Mouse (Mus musculus): Measurements from ENCODE around the gene Olfr1164. TPM values are rescaled to one million over a fixed set of nuclear protein-coding genes. Genes with fewer than 3 reads are reported as not detected.

The Olfr1164 gene
- total RNA-seq (2021), result not detected
- long read RNA-seq, experiment 1, result 0 reads
- long read RNA-seq, experiment 2, result 0 reads

- DNase-seq (ENCODE audit: low spot score), result no peak
These were observed at the start of gene Olfr1164 for GRCm38 (mm10) chr2:88093866-88094265. Olfr1164 (minus strand) TSS chr2:88093966.

DNA sequence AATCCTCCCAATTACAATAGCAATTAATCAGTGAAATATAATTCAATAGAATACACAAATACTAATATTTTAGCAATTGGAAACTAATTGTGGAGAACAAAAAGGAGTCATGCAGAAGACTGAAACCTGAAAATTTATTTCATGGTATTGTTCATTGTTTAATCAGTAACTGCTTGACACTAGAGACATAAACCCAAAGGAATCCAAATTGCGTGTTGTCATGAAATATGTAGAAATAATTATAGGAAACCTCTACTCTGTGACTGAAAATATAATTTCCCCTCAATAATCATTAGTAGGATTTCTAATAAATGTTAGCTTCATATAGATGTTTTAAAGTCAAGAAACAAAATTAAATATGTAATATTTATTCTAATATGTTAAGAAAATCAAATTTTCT, 34.4 kb upstream of the Olfr1164 start, which contains the start of gene Olfr1166:
Gene Olfr1166, minus strand, starts transcription at position 101 of the 400 bp plus-strand sequence.
- no peak for DNase-seq (ENCODE audit: low spot score)

DNA sequence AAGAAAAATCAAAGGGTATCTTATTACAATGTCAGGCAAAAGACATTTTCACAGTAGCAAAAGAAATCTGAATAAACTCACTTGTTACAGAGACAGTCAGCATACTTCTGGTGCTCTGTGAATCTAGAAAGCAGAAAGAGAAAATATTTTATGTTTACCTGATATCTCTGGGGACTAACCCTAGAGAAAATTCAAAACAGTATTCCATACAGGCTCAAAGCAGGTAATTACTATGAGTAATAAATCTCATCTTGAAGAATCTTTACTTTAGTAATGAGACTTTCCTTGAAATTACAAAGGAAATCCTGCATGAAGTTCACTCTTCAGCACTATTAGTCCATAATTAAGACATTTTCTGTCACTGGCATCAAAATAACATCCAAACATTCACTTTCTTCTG, 22.0 kb downstream of the Olfr1164 start, which contains the start of gene Olfr1163:
Gene Olfr1163, minus strand, starts transcription at position 101 of the 400 bp plus-strand sequence.
- no peak for DNase-seq (ENCODE audit: low spot score)

DNA sequence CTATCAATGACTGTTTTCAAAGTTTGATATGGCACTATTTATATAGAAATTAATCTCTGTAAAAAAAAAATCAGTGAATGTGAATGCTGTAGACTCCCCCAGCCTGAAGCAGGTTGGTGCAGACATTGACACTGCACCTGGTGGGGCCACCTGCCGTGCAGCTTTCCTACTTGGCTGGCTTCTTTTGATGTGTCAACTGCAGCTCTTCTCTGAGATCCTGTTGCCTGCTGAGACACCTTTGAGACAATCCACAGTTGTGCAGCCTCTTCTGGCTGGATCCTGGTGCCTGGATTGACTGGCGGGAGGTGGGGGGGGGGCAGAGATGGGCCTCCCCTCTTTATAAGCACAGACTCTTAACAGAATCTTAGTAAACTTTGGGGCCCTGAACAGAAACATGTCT, 30.2 kb downstream of the Olfr1164 start:
- DNase-seq (ENCODE audit: low spot score), result no peak

GRCm38 (mm10) chr2:88051029-88051428, 42.7 kb downstream of the Olfr1164 start, which contains the start of gene Olfr1162:
Olfr1162 (minus strand) TSS chr2:88051129.
- DNase-seq (ENCODE audit: low spot score), result no peak

Other genes with a start within 250 kb of the Olfr1164 start
- not detected for gene Olfr1150-ps1, start 250.0 kb downstream of the Olfr1164 start, total RNA-seq (2021)
- gene Olfr1151, start 238.1 kb downstream of the Olfr1164 start, total RNA-seq (2021), result not detected
- not detected for gene Olfr1152, start 227.5 kb downstream of the Olfr1164 start, total RNA-seq (2021)
- gene Olfr1153, start 199.0 kb downstream of the Olfr1164 start, total RNA-seq (2021), result not detected
- gene Olfr1154, start 188.8 kb downstream of the Olfr1164 start, total RNA-seq (2021), result not detected
- not detected for gene Olfr1155, start 148.8 kb downstream of the Olfr1164 start, total RNA-seq (2021)
- gene Olfr1156, start 140.9 kb downstream of the Olfr1164 start, total RNA-seq (2021), result not detected
- not detected for gene Olfr1157, start 125.7 kb downstream of the Olfr1164 start, total RNA-seq (2021)
- gene Olfr74, start 119.3 kb downstream of the Olfr1164 start, total RNA-seq (2021), result not detected
- gene Olfr1158, start 103.9 kb downstream of the Olfr1164 start, total RNA-seq (2021), result not detected
- gene Olfr1160, start 85.7 kb downstream of the Olfr1164 start, total RNA-seq (2021), result not detected
- not detected for gene Olfr1161, start 71.2 kb downstream of the Olfr1164 start, total RNA-seq (2021)
- gene Olfr73, start 56.3 kb downstream of the Olfr1164 start, total RNA-seq (2021), result not detected
- gene Olfr1162, start 42.8 kb downstream of the Olfr1164 start, total RNA-seq (2021), result not detected
- not detected for gene Olfr1163, start 22.1 kb downstream of the Olfr1164 start, total RNA-seq (2021)
- not detected for gene Olfr1166, start 34.3 kb upstream of the Olfr1164 start, total RNA-seq (2021)
- not detected for gene Olfr1167, start 61.2 kb upstream of the Olfr1164 start, total RNA-seq (2021)
- not detected for gene Olfr1168, start 87.9 kb upstream of the Olfr1164 start, total RNA-seq (2021)
- not detected for gene Olfr1170, start 134.4 kb upstream of the Olfr1164 start, total RNA-seq (2021)
- not detected for gene Olfr1173, start 185.9 kb upstream of the Olfr1164 start, total RNA-seq (2021)
- gene Olfr1174-ps, start 221.2 kb upstream of the Olfr1164 start, total RNA-seq (2021), result not detected
- gene Olfr1175-ps, start 233.2 kb upstream of the Olfr1164 start, total RNA-seq (2021), result not detected
- gene Olfr1176, start 242.8 kb upstream of the Olfr1164 start, total RNA-seq (2021), result not detected

Measured in gastrocnemius, adult 18-20 months (tissue).